Mouse (Mus musculus) G1E (cell line): ENCODE measurements around the gene Tbk1. TPM values are rescaled to one million over a fixed set of nuclear protein-coding genes. Genes with fewer than 3 reads are reported as not detected.

Experiments used
- ATAC-seq: 2 replicates; pipeline ENCODE4 v1.8.0; 2016; ENCODE audit warnings: mild to moderate bottlenecking; ENCODE audit not compliant: insufficient number of reproducible peaks, poor library complexity, low FRiP score, severe bottlenecking; ENCODE audit errors: extremely low read depth
- DNase-seq: peaks from one replicate; pipeline ENCODE4 v3.0.0; 2012; ENCODE audit warnings: low spot score
- H3K27me3 ChIP-seq: 2 replicates; pipeline ENCODE4 v1.6.1; 2012; ENCODE audit warnings: mild to moderate bottlenecking, low read length, inconsistent platforms; ENCODE audit not compliant: insufficient read depth
- H3K36me3 ChIP-seq: replicated peaks from 2 replicates; pipeline ENCODE3; 2012; ENCODE audit warnings: mild to moderate bottlenecking, inconsistent platforms
- H3K4me1 ChIP-seq: 2 replicates; pipeline ENCODE4 v1.6.1; 2012; ENCODE audit warnings: low read depth, low read length, inconsistent platforms, mixed read lengths; ENCODE audit not compliant: insufficient read depth
- H3K4me3 ChIP-seq: 2 replicates; pipeline ENCODE4 v1.5.1; 2012; ENCODE audit warnings: low read depth, mild to moderate bottlenecking, inconsistent platforms, low read length, moderate library complexity, mixed read lengths
- H3K9me3 ChIP-seq: replicated peaks from 2 replicates; pipeline ENCODE4 v1.6.1; 2012; ENCODE audit warnings: inconsistent platforms
- CTCF ChIP-seq: IDR thresholded peaks from 2 replicates; pipeline ENCODE4 v1.5.1; 2012; ENCODE audit warnings: low read depth, low read length, inconsistent platforms, mixed read lengths
- GATA1 ChIP-seq: IDR thresholded peaks from 2 replicates; pipeline ENCODE4 v1.6.1; 2012; ENCODE audit warnings: borderline replicate concordance, low read length, inconsistent platforms, mixed read lengths
- GATA2 ChIP-seq: IDR thresholded peaks from 2 replicates; pipeline ENCODE4 v1.6.1; 2012; ENCODE audit warnings: low read depth, low read length, inconsistent platforms, borderline replicate concordance
- POLR2AphosphoS5 ChIP-seq: IDR thresholded peaks from 2 replicates; pipeline ENCODE4 v1.6.1; 2012; ENCODE audit warnings: low read depth, low read length, inconsistent platforms; ENCODE audit not compliant: insufficient replicate concordance
- TAL1 ChIP-seq: conservative IDR thresholded peaks from 2 replicates; pipeline ENCODE4 v1.6.1; 2012; ENCODE audit warnings: low read depth, low read length, inconsistent platforms, mixed read lengths
- polyA plus RNA-seq: library from polyadenylated mRNA; stranded (reverse); fragments of >175 nt; gene quantifications from 2 replicates; pipeline ENCODE4 v1.2.3, GENCODE M21; 2012
- total RNA-seq, 2 experiments: library from RNA; stranded (forward) in 1 of 2; stranded (reverse) in 1 of 2; fragments of 200-1000 nt in 1 of 2; fragments of >200 nt in 1 of 2; fragmentation: Nextera tagmentation in 1 of 2; gene quantifications; 2 replicates each; pipeline ENCODE4 v1.2.3; 2014 to 2017

Gene Tbk1
- total and polyA plus RNA-seq, 3 experiments, result 6.8 to 107 (median 96.3) TPM

DNA sequence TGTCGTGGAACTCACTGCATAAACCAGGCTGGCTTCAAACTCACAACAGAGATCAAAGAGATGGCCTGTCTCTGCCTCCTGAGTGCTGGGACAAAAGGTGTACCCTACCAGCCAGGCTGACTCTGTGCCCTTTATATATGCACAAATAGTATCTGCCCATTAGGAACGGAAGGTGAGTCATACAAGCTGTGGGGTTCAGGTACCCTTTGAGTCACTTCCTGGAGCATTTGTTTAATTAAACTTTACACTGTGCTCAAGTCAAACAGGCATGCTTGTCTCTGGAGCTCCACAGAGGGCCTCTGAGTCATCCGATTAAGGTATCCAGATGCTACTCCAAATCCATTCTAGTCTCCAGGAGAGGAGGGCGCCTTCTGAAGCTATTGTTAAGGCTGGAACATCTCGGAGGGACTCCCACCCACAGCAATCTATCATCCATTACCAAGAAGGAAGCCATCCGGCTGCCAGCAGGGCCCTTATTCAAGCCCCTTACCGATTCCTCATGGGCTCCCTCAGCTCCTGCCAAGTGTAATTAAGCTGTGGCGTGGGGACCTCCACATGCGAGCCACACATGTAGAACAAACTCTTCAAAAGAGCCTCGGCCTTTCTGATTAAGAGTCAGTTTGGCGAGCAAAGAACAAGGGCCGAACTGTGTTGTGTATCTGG lies 65.5 kb downstream of the Tbk1 start:
- H3K27me3 ChIP-seq, result peaks cover 5% of the 10 kb centered on the region
- TF ChIP-seq GATA2 (no peak), GATA1 (no peak), TAL1 (no peak), CTCF (no peak), POLR2AphosphoS5 (no peak)
- H3K36me3 ChIP-seq, result no peaks in the 10 kb centered on the region
- H3K9me3 ChIP-seq, result no peaks in the 10 kb centered on the region
- no peak for ATAC-seq
- H3K4me3 ChIP-seq, result no peak overlapping the region
- no peak for DNase-seq
- H3K4me1 ChIP-seq, result peaks cover 2% of the 10 kb centered on the region

DNA sequence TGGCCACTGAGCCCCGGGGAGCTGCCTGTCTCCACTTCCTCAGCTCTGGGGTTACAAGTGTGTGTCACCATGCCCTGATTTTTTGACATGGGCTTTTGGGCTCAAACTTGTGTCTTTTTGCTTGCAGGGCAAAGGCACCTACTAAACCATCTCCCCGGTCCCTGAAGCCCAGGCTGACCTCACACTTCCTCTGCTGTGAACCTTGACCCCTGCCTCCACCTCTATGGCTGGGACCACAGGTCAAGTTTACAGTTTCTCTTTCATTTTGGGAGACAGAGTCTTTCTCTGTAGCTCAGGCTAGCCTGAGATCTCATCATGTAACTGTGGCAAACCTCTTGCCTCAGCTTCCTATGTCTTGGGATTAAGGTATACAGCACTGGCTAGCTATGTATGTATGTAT lies 66.9 kb downstream of the Tbk1 start:
- H3K36me3 ChIP-seq, result no peaks in the 10 kb centered on the region
- H3K4me3 ChIP-seq, result no peak overlapping the region
- TF ChIP-seq POLR2AphosphoS5, result no peak
- TF ChIP-seq GATA1, result no peak
- TF ChIP-seq GATA2, result no peak
- no peak for TF ChIP-seq CTCF
- TF ChIP-seq TAL1, result no peak
- H3K27me3 ChIP-seq, result peaks cover 5% of the 10 kb centered on the region
- ATAC-seq (no peak), DNase-seq (no peak)
- peaks cover 3% of the 10 kb centered on the region for H3K4me1 ChIP-seq
- H3K9me3 ChIP-seq, result no peaks in the 10 kb centered on the region

DNA sequence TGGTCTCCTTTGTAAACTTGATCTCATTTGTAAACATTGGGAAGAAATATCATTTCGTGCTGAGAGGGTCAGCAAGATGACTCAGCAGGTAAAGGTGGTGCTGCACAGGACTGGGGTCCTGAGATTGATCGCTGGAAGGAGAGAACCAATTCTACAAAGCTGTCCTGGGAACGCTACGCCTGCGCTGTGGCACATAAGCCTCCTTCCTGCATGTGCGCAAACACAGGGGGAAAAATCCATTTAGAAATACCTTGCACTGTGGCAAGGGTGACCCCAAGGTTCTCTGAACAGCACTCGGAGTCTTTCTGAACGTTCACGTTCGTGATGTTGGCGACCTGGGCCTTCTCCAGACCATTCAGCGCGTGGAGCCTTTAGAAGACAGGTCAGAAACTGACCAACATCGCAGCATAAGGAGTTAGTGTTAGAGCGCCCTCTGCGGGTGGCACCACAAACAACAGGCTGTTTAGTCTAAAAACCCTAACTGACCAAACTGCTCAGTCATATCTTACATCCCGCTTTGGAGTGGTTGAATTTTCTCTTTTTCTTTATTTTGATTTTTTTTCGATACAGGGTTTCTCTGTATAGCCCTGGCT lies 70.5 kb downstream of the Tbk1 start:
- no peaks in the 10 kb centered on the region for H3K36me3 ChIP-seq
- ATAC-seq, result peak; percentile 34
- H3K4me3 ChIP-seq, result no peak overlapping the region
- DNase-seq, result peak; percentile 30
- peaks cover 3% of the 10 kb centered on the region for H3K4me1 ChIP-seq
- no peak for TF ChIP-seq POLR2AphosphoS5
- TF ChIP-seq CTCF, result peak; percentile 77
- H3K9me3 ChIP-seq, result no peaks in the 10 kb centered on the region
- no peaks in the 10 kb centered on the region for H3K27me3 ChIP-seq

DNA sequence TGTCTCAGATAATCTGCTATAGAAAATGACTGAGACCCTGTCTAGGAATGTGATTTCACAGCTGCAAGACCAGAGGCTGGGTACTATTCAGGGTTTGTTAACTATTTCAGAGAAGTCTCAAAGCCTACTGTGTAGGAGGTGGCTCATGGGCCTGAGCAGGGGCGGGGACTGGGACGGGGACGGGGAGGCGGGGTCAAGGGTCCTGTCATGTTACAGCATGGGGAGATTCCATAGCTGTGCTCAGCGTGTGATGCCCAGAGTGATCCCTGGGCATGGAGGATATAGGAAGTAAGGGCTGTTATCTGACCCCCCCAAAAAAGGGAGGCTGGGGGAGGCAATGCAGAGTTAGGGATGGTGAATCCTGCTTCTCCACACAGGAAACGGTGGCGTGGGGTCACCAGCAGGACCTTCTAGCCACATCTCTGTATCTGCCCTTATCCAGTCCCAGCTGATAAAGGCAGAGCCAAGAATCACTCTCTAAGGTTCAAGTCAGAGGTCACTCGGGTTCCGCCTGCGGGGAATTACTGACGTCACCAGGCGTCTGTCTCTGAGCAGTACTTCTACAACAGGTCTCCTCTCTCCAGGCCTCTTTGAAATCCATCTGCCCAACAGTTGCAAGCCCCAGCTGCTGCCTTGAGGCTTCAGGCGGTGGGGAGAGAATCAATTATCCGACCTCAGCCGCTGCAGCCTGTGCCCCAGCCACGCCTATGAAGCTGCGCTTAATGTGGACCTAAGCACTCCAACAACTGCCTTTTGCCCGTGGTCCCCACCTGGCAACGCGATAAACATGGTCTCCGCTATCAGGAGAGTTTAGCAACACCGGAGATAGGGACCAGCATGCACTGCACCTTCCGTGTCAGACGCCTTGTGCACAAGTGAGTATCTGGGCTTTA lies 76.6 kb downstream of the Tbk1 start:
- no peak for TF ChIP-seq POLR2AphosphoS5
- ATAC-seq, result no peak
- no peak for DNase-seq
- Histone ChIP-seq H3K27me3 (peaks cover 13% of the 10 kb centered on the region), H3K9me3 (no peaks in the 10 kb centered on the region), H3K4me1 (peaks cover 4% of the 10 kb centered on the region; the same call in 1 of the 2 replicates), H3K36me3 (no peaks in the 10 kb centered on the region), H3K4me3 (no peak overlapping the region)

GRCm38 (mm10) chr10:121507755-121508544 lies 78.6 kb downstream of the Tbk1 start:
- peaks cover 4% of the 10 kb centered on the region; the same call in 1 of the 2 replicates for H3K4me1 ChIP-seq
- no peak overlapping the region for H3K4me3 ChIP-seq
- H3K36me3 ChIP-seq, result no peaks in the 10 kb centered on the region
- DNase-seq (no peak), ATAC-seq (no peak)
- H3K9me3 ChIP-seq, result no peaks in the 10 kb centered on the region
- TF ChIP-seq CTCF, result no peak
- TF ChIP-seq GATA2, result no peak
- no peak for TF ChIP-seq TAL1
- TF ChIP-seq GATA1, result no peak
- TF ChIP-seq POLR2AphosphoS5, result no peak
- peaks cover 13% of the 10 kb centered on the region for H3K27me3 ChIP-seq
